Mouse (Mus musculus) hindbrain, embryonic 11.5 days (tissue): ENCODE data around the gene Hepacam. TPM values are rescaled to one million over a fixed set of nuclear protein-coding genes. Genes with fewer than 3 reads are reported as not detected.
A peak's percentile ranks its signal among the peaks of the same experiment; 100 is the strongest.

ENCODE experiments used
- ATAC-seq: fragments of 200-750 bp; cut with Nextera tagmentation; 2 replicates; pipeline ENCODE4 v1.8.0; 2017; ENCODE audit warnings: mild to moderate bottlenecking, moderate TSS enrichment, moderate library complexity; ENCODE audit not compliant: low FRiP score
- DNase-seq: peaks from one replicate; pipeline ENCODE4 v3.0.0-alpha.2; 2015; ENCODE audit warnings: low spot score
- H3K27ac ChIP-seq: fragments of 300-500 bp; sonication (generic); 2 replicates; pipeline ENCODE4 v1.5.1; 2014; ENCODE audit warnings: mild to moderate bottlenecking, low read depth, low read length
- H3K27me3 ChIP-seq: fragments of 300-500 bp; sonication (generic); 2 replicates; pipeline ENCODE4 v1.6.1; 2014; ENCODE audit warnings: mild to moderate bottlenecking, low read length, moderate library complexity, mixed read lengths; ENCODE audit not compliant: control insufficient read depth, insufficient read depth
- H3K36me3 ChIP-seq: fragments of 300-500 bp; sonication (generic); 2 replicates; pipeline ENCODE4 v1.6.1; 2014; ENCODE audit warnings: mild to moderate bottlenecking, low read length, moderate library complexity, mixed read lengths; ENCODE audit not compliant: control insufficient read depth, insufficient read depth
- H3K4me1 ChIP-seq: fragments of 300-500 bp; sonication (generic); replicated peaks from 2 replicates; pipeline ENCODE4 v1.6.1; 2014; ENCODE audit warnings: low read length, mixed read lengths; ENCODE audit not compliant: control insufficient read depth, insufficient read depth
- H3K4me2 ChIP-seq: fragments of 300-500 bp; sonication (generic); replicated peaks from 2 replicates; pipeline ENCODE4 v1.6.1; 2014; ENCODE audit warnings: mild to moderate bottlenecking, low read depth, low read length
- H3K4me3 ChIP-seq: fragments of 300-500 bp; sonication (generic); 2 replicates; pipeline ENCODE4 v1.5.1; 2014; ENCODE audit warnings: low read depth, low read length
- H3K9ac ChIP-seq: fragments of 300-500 bp; sonication (generic); 2 replicates; pipeline ENCODE4 v1.6.1; 2014; ENCODE audit warnings: low read depth, low read length
- H3K9me3 ChIP-seq: fragments of 300-500 bp; sonication (generic); 2 replicates; pipeline ENCODE4 v1.6.1; 2016; ENCODE audit warnings: low read length; ENCODE audit not compliant: control insufficient read depth
- WGBS: fragments of 180-500 bp; shearing (Covaris S2); extraction: QIAGEN DNeasy Blood & Tissue Kit; methylation state at CpG from one replicate; pipeline ENCODE4 v1.1.7; 2014; 5-methylcytosine and 5-hydroxymethylcytosine counted together
- polyA plus RNA-seq: library from polyadenylated mRNA; unstranded; fragments of >200 nt; fragmentation: Nextera tagmentation; extraction: Ambion mirVana; gene quantifications from 2 replicates; pipeline ENCODE4 v1.2.1, GENCODE M21; 2014

Hepacam gene
- polyA plus RNA-seq, 1 experiment from 2014 or later: 0.09 TPM

GRCm38 (mm10) chr9:37358713-37359330, 8.3 kb upstream of the Hepacam start:
- Histone ChIP-seq H3K4me1 (peaks cover 5% of the 10 kb centered on the region; the same call in 1 of the 2 replicates), H3K4me3 (no peak overlapping the region), H3K36me3 (no peaks in the 10 kb centered on the region), H3K27me3 (no peaks in the 10 kb centered on the region), H3K27ac (peak overlapping the region; percentile 47), H3K9ac (no peak overlapping the region), H3K9me3 (no peaks in the 10 kb centered on the region), H3K4me2 (no peak overlapping the region)
- DNase-seq (peak; percentile 17), ATAC-seq (peak; percentile 47)
- WGBS: 61% methylated on average over 7 of the region's 7 CpGs

DNA sequence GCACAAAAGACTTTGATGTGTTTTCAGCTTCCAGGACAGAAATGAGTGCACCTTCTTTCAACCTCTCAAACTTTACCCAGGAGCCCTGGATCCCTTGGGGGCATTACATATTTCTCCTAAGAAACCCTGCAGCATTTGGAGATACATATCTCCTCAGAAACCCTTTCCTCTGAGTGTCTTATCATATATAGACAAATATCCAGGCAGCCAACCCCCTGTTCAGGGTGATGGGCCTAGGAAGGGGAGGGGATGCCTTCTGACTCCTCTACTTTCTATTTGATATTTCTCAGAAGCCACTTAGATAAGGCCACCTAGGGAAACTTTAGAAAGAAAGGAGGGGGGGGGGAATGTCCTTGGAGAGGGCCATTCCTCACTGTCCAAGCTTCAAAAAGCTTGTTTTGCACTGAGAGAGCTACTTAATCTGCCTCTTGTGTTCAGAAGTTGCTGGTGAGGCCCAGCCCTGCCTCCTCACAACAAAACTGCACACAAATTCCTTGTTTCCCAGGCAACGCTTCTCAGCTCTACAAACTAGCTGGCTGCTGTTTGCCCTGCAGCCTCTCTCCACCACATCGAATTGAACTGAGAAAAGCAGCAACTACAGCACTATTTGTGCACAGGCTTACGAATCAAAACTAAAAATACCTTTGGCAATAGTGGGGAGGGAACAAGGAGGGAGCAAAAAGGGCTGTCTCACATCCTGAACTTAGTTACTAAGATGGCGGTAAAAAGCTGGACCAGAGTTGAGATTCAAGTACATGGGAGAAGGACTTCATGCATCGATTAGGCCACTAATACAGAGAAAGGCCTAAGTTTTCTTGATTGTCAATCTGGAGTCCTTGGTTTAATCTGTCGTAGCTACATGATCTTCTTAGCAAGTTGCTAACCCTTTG, 7.6 kb upstream of the Hepacam start:
- WGBS: 37% methylated on average over 6 of the region's 6 CpGs
- Histone ChIP-seq H3K36me3 (no peaks in the 10 kb centered on the region), H3K4me2 (no peak overlapping the region), H3K4me1 (peaks cover 5% of the 10 kb centered on the region; the same call in 1 of the 2 replicates), H3K27me3 (no peaks in the 10 kb centered on the region), H3K27ac (peak overlapping the region; percentile 47), H3K9me3 (no peaks in the 10 kb centered on the region), H3K4me3 (no peak overlapping the region), H3K9ac (no peak overlapping the region)
- DNase-seq (peak; percentile 72), ATAC-seq (peak; percentile 86)

DNA sequence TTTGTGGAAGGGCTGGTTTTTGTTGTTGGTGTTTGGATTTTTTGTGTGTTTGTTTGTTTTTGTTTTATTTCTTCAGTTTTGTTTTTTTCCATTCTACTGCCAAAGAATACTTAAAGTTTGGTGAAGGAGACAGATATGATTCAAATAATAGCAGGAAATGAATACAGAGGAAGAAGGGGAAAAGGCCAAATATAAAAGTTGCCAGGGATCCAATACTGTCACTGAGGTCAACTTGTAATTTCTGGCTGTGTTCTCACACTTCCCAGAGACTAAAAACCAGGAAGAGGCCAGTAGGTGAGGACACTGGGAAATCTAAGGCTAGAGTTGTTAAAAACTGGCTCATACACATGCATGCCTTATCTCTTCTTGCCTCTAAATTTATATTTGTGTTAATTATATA, 5.1 kb upstream of the Hepacam start:
- Histone ChIP-seq H3K9me3 (no peaks in the 10 kb centered on the region), H3K4me2 (no peak overlapping the region), H3K9ac (no peak overlapping the region), H3K27ac (no peak overlapping the region), H3K4me3 (no peak overlapping the region), H3K27me3 (no peaks in the 10 kb centered on the region), H3K36me3 (no peaks in the 10 kb centered on the region), H3K4me1 (peaks cover 5% of the 10 kb centered on the region; the same call in 1 of the 2 replicates)
- no peak for ATAC-seq
- DNase-seq: no peak

GRCm38 (mm10) chr9:37362881-37363280, 4.3 kb upstream of the Hepacam start:
- ATAC-seq (no peak), DNase-seq (no peak)
- no peaks in the 10 kb centered on the region for H3K27me3 ChIP-seq
- no peak overlapping the region for H3K9ac ChIP-seq
- no peaks in the 10 kb centered on the region for H3K9me3 ChIP-seq
- H3K36me3 ChIP-seq: no peaks in the 10 kb centered on the region
- H3K4me1 ChIP-seq: peaks cover 5% of the 10 kb centered on the region; the same call in 1 of the 2 replicates
- WGBS: 68% methylated on average over 1 of the region's 1 CpGs
- H3K4me3 ChIP-seq: no peak overlapping the region
- no peak overlapping the region for H3K4me2 ChIP-seq
- no peak overlapping the region for H3K27ac ChIP-seq

DNA sequence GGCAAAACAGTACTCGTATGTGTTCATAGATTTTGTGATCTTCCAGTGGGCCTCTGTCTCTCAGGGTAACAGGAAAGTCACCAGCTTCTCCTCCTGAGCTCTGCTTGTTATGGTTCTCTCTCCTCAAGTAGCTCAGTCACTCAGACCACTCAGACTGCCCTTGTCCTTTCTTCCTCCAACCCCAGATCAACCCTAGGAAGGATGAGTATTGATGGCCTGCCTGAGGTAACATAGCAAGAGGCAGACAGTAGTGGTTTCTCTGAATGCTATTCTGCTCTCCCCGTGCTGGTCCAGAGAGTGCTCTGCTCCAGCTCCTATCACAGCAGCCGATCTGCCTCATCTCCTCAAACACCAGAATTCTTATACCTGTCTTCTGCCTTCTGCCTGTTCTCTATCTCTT, 3.6 kb upstream of the Hepacam start:
- H3K36me3 ChIP-seq: no peaks in the 10 kb centered on the region
- DNase-seq (no peak), ATAC-seq (no peak)
- H3K4me1 ChIP-seq: peaks cover 5% of the 10 kb centered on the region; the same call in 1 of the 2 replicates
- H3K27ac ChIP-seq: no peak overlapping the region
- H3K9ac ChIP-seq: no peak overlapping the region
- 66% methylated on average over 3 of the region's 3 CpGs for WGBS
- H3K27me3 ChIP-seq: no peaks in the 10 kb centered on the region
- no peak overlapping the region for H3K4me3 ChIP-seq
- no peak overlapping the region for H3K4me2 ChIP-seq
- no peaks in the 10 kb centered on the region for H3K9me3 ChIP-seq

- Histone ChIP-seq H3K4me2 (no peak overlapping the region), H3K4me1 (0 out of 2 replicates have a peak, but pooled peaks cover 5% of the 10 kb centered on the region), H3K36me3 (no peaks in the 10 kb centered on the region), H3K9me3 (no peaks in the 10 kb centered on the region), H3K27ac (no peak overlapping the region), H3K27me3 (no peaks in the 10 kb centered on the region), H3K9ac (no peak overlapping the region), H3K4me3 (no peak overlapping the region)
- DNase-seq (no peak), ATAC-seq (no peak)
- 76% methylated on average over 3 of the region's 3 CpGs for WGBS
Measured at GRCm38 (mm10) chr9:37364392-37364791, 2.8 kb upstream of the Hepacam start.

- no peak for ATAC-seq
- no peaks in the 10 kb centered on the region for H3K36me3 ChIP-seq
- WGBS: 76% methylated on average over 5 of the region's 5 CpGs
- DNase-seq: no peak
- H3K27me3 ChIP-seq: no peaks in the 10 kb centered on the region
- no peaks in the 10 kb centered on the region for H3K9me3 ChIP-seq
- no peaks in the 10 kb centered on the region for H3K4me1 ChIP-seq
- no peak overlapping the region for H3K4me2 ChIP-seq
- H3K9ac ChIP-seq: no peak overlapping the region
- no peak overlapping the region for H3K27ac ChIP-seq
- H3K4me3 ChIP-seq: no peak overlapping the region
Measured at GRCm38 (mm10) chr9:37365706-37366105, 1.4 kb upstream of the Hepacam start.

GRCm38 (mm10) chr9:37368081-37368830, 1.1 kb downstream of the Hepacam start:
- DNase-seq: no peak
- Histone ChIP-seq H3K27me3 (no peaks in the 10 kb centered on the region), H3K27ac (no peak overlapping the region), H3K36me3 (no peaks in the 10 kb centered on the region), H3K9me3 (no peaks in the 10 kb centered on the region), H3K4me1 (no peaks in the 10 kb centered on the region), H3K9ac (no peak overlapping the region), H3K4me2 (no peak overlapping the region), H3K4me3 (no peak overlapping the region)
- WGBS: 83% methylated on average over 11 of the region's 11 CpGs
- ATAC-seq: no peak
